Mouse (Mus musculus): Measurements from ENCODE around the gene Sdhb.

GRCm38 (mm10) chr4:140949052-140949451 lies 12.0 kb upstream of the Sdhb start:
- TF ChIP-seq CTCF (IDR thresholded peaks at IDR 0.05; ENCODE audit: low read depth, low read length) (no peak), POLR2A (IDR thresholded peaks at IDR 0.05; ENCODE audit: insufficient read depth, low read length) (no peak)
